Mouse (Mus musculus) neural tube, embryonic 11.5 days (tissue): ENCODE measurements at regions not wholly inside any gene's neighbourhood (a gene's known extent, or its start where the extent isn't known, plus 50 kb on each side); places are given as distances from the start of the nearest gene placed in this dataset.
A peak's percentile ranks its signal among the peaks of the same experiment; 100 is the strongest.

Source experiments
- ATAC-seq: fragments of 200-750 bp; cut with Nextera tagmentation; 2 replicates; pipeline ENCODE4 v1.8.0; 2017; ENCODE audit warnings: moderate number of reproducible peaks, mild to moderate bottlenecking, moderate TSS enrichment, moderate library complexity; ENCODE audit not compliant: insufficient read depth, low FRiP score, low TSS enrichment
- DNase-seq: peaks from one replicate; pipeline ENCODE4 v3.0.0-alpha.2; 2015; ENCODE audit warnings: low spot score
- H3K27ac ChIP-seq: fragments of 300-500 bp; sonication (generic); 2 replicates; pipeline ENCODE4 v1.5.1; 2014; ENCODE audit warnings: low read depth, mild to moderate bottlenecking, low read length
- H3K27me3 ChIP-seq: fragments of 300-500 bp; sonication (generic); 2 replicates; pipeline ENCODE4 v1.6.1; 2014; ENCODE audit warnings: mild to moderate bottlenecking, low read length, mixed read lengths; ENCODE audit not compliant: control insufficient read depth, insufficient read depth
- H3K36me3 ChIP-seq: fragments of 300-500 bp; sonication (generic); 2 replicates; pipeline ENCODE4 v1.6.1; 2014; ENCODE audit warnings: mild to moderate bottlenecking, low read length, moderate library complexity, mixed read lengths; ENCODE audit not compliant: control insufficient read depth, insufficient read depth
- H3K4me1 ChIP-seq: fragments of 300-500 bp; sonication (generic); 2 replicates; pipeline ENCODE4 v1.6.1; 2014; ENCODE audit warnings: low read length, mixed read lengths; ENCODE audit not compliant: control insufficient read depth, insufficient read depth
- H3K4me2 ChIP-seq: fragments of 300-500 bp; sonication (generic); 2 replicates; pipeline ENCODE4 v1.6.1; 2014; ENCODE audit warnings: low read depth, mild to moderate bottlenecking, moderate library complexity
- H3K4me3 ChIP-seq: fragments of 300-500 bp; sonication (generic); 2 replicates; pipeline ENCODE4 v1.5.1; 2014; ENCODE audit warnings: low read depth, low read length
- H3K9ac ChIP-seq: fragments of 300-500 bp; sonication (generic); 2 replicates; pipeline ENCODE4 v1.6.1; 2014; ENCODE audit warnings: mild to moderate bottlenecking, low read length
- H3K9me3 ChIP-seq: fragments of 300-500 bp; sonication (generic); 2 replicates; pipeline ENCODE4 v1.6.1; 2016; ENCODE audit warnings: low read length; ENCODE audit not compliant: control insufficient read depth
- WGBS: fragments of 180-500 bp; shearing (Covaris S2); extraction: QIAGEN DNeasy Blood & Tissue Kit; methylation state at CpG from one replicate; pipeline ENCODE4 v1.1.7; 2014; 5-methylcytosine and 5-hydroxymethylcytosine counted together

DNA sequence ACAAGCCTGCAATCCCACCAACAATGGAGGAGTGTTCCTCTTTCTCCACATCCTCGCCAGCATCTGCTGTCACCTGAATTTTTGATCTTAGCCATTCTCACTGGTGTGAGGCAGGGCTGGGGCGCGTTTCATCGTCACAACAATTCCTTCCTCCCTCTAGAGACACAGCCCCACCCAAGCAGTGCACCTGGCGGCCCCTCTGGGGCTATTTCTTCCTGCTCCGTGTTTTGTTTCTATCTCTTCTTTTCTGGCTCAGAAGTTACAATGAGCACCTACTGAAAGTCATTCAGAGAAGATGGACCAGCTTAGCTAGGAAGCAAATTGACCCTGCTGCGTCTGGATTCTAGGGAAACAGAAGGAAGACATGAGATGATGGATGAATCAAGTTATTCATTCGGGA lies 172.5 kb downstream of the Cand1 start:
- DNase-seq (no peak), ATAC-seq (no peak)
- Histone ChIP-seq H3K9ac (no peak overlapping the region), H3K27me3 (no peaks in the 10 kb centered on the region), H3K9me3 (no peaks in the 10 kb centered on the region), H3K36me3 (no peaks in the 10 kb centered on the region), H3K27ac (no peak overlapping the region), H3K4me1 (no peaks in the 10 kb centered on the region), H3K4me3 (no peak overlapping the region), H3K4me2 (no peak overlapping the region)
- WGBS: 90% methylated on average over 8 of the region's 8 CpGs

DNA sequence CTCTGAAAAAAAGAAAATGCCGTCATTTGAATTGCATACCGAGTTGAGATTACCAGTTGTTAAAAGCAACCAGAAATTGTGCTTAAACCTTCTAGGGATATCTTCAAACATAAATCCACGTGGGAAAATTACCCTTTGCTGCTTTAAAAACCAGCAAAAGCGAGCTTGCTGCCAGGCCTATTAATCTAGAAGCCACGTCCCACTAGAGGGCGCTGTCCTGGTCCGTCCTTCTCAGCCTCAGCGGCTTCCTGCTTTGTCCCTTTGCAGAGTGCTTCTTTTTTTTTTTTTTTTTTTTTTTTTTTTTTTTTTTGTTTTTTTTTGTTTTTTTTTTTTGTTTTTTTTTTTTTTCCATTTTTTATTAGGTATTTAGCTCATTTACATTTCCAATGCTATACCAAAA lies 173.9 kb downstream of the Cand1 start:
- Histone ChIP-seq H3K4me3 (no peak overlapping the region), H3K9me3 (no peaks in the 10 kb centered on the region), H3K36me3 (no peaks in the 10 kb centered on the region), H3K4me2 (no peak overlapping the region), H3K9ac (no peak overlapping the region), H3K27ac (no peak overlapping the region), H3K4me1 (no peaks in the 10 kb centered on the region), H3K27me3 (no peaks in the 10 kb centered on the region)
- DNase-seq: peak; percentile 74
- ATAC-seq: no peak
- 43% methylated on average over 8 of the region's 8 CpGs for whole genome bisulfite sequencing

DNA sequence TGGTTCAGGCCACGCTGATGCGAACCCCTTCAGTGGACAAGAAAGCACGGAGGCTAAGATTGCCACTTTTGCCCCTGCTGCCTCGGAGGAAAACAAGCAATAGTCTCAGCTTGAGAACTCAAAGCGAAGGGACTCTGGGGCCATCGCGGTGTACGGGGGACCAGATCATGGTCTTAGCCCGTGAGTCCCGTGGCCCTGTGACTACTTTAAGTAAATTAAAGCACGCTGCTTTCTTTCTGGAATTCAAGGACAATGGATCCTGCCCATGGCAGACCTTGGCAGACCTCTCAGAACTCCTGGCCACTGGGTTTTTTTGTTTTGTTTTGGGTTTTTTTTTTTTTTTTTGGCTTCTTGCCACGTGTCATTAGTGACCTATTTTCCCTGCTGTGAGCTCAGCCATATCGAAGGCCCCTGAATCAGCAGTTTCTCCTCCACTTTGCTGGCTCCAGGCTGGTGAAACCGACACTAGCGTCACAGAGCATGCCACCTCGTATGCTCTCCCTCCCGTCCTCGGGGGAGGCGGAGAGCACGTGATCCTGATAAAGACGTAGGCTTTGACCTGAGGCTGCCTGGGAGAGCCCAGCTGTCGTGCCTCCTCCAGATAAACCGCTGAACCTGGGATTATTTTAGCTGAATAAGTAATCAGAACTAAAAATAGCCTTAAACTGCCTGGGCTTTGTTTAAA lies 174.6 kb downstream of the Cand1 start:
- Histone ChIP-seq H3K9ac (no peak overlapping the region), H3K4me2 (no peak overlapping the region), H3K4me1 (no peaks in the 10 kb centered on the region), H3K36me3 (no peaks in the 10 kb centered on the region), H3K27ac (no peak overlapping the region), H3K27me3 (no peaks in the 10 kb centered on the region), H3K9me3 (no peaks in the 10 kb centered on the region), H3K4me3 (no peak overlapping the region)
- peak; percentile 52 for DNase-seq
- 57% methylated on average over 23 of the region's 23 CpGs for WGBS
- peak; percentile 71 for ATAC-seq

DNA sequence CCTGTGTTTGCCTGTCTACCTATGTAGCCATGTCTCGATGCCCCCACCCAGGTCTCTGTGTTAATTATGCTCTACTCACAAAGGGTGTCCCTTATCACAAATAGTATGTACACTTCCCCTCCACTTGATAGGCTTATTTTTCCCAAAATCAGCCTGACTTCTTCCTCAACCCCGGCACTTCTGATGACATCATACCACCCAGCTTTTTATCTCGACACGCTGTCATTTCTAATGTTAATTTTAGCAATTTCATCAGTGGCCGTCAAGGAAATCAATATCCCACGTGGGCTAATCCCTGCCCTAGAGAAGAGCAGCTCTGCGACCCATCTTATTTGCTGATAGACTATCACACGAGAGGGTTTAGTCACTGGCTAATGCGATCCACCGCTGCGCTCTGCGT lies 175.6 kb downstream of the Cand1 start:
- ATAC-seq (no peak), DNase-seq (no peak)
- Histone ChIP-seq H3K27me3 (no peaks in the 10 kb centered on the region), H3K4me3 (no peak overlapping the region), H3K4me1 (no peaks in the 10 kb centered on the region), H3K4me2 (no peak overlapping the region), H3K36me3 (no peaks in the 10 kb centered on the region), H3K27ac (no peak overlapping the region), H3K9ac (no peak overlapping the region), H3K9me3 (no peaks in the 10 kb centered on the region)
- WGBS: 90% methylated on average over 12 of the region's 12 CpGs

DNA sequence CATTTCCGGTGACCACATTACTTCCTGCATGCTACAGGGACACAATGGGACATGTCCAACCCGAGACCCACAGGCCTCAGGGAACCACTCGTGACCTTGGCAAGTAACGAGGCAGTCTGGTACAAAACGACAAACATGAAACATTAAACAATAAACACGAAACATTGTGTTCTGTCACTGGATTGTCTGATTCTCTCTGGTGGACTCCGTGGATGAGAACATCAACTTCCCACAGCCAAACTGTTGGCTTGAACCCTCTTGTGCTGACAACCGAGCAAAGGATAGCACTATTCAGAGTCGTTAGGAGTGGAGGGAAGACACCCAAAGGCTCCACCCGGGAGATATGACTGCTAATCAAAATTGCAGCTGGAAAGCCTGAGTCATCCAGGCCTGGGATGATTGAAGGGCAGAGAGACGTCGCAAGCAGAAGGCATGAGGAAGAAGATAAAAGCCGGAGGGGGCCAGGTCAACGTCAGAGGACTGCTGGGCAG lies 176.6 kb downstream of the Cand1 start:
- WGBS: 87% methylated on average over 14 of the region's 14 CpGs
- no peaks in the 10 kb centered on the region for H3K36me3 ChIP-seq
- no peaks in the 10 kb centered on the region for H3K9me3 ChIP-seq
- ATAC-seq (no peak), DNase-seq (no peak)
- H3K4me1 ChIP-seq: no peaks in the 10 kb centered on the region
- H3K9ac ChIP-seq: no peak overlapping the region
- no peak overlapping the region for H3K4me3 ChIP-seq
- H3K27ac ChIP-seq: no peak overlapping the region
- H3K27me3 ChIP-seq: no peaks in the 10 kb centered on the region
- no peak overlapping the region for H3K4me2 ChIP-seq

DNA sequence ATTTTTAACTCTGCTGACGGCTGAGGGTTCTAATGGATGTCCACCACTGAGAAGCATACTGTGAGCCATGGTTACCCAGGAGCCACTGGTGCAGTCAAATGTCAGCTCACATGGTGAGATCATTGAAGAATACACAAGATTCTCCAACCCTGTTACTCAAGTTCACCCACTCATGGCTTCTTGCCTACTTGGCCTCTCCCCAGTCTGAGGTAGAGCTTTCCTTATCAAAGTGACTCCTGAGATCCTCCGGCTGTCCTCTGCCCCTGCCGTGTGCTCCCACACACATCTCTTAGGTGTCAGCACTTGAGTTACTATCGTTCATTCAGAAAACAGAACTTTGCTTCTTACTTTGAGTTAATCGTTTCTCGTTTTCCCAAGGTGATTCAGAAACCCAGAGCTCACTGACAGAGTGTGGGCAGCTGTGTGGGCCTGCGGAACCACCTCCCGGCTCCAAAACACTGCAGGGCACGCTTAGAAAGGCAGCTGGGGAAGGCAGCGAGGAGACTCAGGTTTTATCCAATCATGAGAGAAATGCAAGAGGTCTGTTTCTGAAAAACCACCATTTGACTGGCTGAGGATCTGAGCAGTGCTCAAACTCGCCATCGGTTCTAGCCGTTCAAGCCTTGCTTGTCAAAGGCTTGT lies 177.8 kb downstream of the Cand1 start:
- 91% methylated on average over 13 of the region's 13 CpGs for WGBS
- Histone ChIP-seq H3K9ac (no peak overlapping the region), H3K4me3 (no peak overlapping the region), H3K27ac (no peak overlapping the region), H3K36me3 (no peaks in the 10 kb centered on the region), H3K27me3 (no peaks in the 10 kb centered on the region), H3K4me1 (no peaks in the 10 kb centered on the region), H3K4me2 (no peak overlapping the region), H3K9me3 (no peaks in the 10 kb centered on the region)
- DNase-seq: no peak
- no peak for ATAC-seq

DNA sequence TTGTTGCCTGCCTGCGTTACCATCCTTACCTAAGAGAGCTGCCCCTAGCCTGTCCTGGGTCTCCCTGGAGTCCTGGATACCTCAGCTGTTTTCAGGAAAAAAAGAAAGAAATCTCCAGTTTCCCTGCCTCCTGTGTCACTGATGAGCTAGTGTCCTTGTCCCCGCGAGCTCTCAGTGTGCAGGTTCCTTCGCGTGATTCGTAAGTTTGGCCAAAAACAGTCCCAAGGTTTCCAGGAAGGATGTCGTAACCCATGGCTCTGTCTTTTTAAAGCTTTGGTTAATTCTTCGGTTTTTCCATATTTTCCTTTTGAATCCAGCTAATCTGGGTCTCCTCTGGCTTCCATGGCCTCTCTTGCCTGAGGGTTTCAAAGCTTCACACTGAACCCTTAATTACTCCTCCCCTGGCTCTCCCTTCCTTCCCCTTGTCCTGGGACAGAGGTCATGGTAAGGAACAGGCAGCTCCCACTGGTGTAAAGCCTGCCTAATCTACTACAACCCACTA lies 178.5 kb downstream of the Cand1 start:
- ATAC-seq (no peak), DNase-seq (no peak)
- Histone ChIP-seq H3K4me3 (no peak overlapping the region), H3K9ac (no peak overlapping the region), H3K27ac (no peak overlapping the region), H3K4me2 (no peak overlapping the region), H3K4me1 (no peaks in the 10 kb centered on the region), H3K36me3 (no peaks in the 10 kb centered on the region), H3K9me3 (no peaks in the 10 kb centered on the region), H3K27me3 (no peaks in the 10 kb centered on the region)
- WGBS: 92% methylated on average over 8 of the region's 8 CpGs

DNA sequence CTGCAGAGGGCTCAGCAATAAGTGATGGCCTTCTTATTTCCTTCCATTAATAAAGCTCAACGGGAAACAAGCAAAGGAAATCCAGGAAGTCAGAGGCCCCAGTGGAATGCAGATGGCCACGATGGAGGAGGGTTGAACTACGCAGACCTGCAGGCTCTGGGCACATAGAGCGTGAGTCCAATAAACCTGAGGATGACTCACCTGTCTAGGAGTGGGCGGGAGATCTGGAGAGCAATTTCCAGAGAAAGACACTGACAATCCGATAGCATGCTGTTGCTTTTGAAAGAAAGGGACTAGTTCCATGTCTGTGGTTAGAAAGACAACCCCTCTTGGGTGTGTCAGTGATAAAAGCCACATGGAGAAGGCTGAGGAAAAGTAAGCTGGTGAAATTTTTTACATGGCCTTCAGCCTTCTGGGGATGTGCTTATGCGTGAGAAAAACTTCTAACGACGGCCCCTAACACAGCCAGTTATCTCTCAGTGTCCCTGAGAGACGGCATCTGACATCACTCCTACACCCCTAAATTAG lies 181.3 kb downstream of the Cand1 start:
- H3K9me3 ChIP-seq: no peaks in the 10 kb centered on the region
- H3K4me3 ChIP-seq: no peak overlapping the region
- H3K27me3 ChIP-seq: no peaks in the 10 kb centered on the region
- H3K9ac ChIP-seq: no peak overlapping the region
- DNase-seq (no peak), ATAC-seq (no peak)
- WGBS: 86% methylated on average over 10 of the region's 10 CpGs
- no peaks in the 10 kb centered on the region for H3K4me1 ChIP-seq
- no peaks in the 10 kb centered on the region for H3K36me3 ChIP-seq
- no peak overlapping the region for H3K27ac ChIP-seq
- H3K4me2 ChIP-seq: no peak overlapping the region
